Mouse (Mus musculus) MEL (cell line): Measurements from ENCODE around the gene Glra1. TPM values are rescaled to one million over a fixed set of nuclear protein-coding genes. Genes with fewer than 3 reads are reported as not detected.

Experiments
- DNase-seq: peaks from one replicate; pipeline ENCODE4 v3.0.0; 2011; ENCODE audit warnings: low read depth, low spot score
- H3K27ac ChIP-seq: 2 replicates; pipeline ENCODE4 v1.5.1; 2012; ENCODE audit warnings: low read depth, mild to moderate bottlenecking, control low read depth, low read length, moderate library complexity; ENCODE audit not compliant: control insufficient read depth
- H3K27me3 ChIP-seq, 2 experiments: fragments of 150-350 bp in 1 of 2; sonication (generic) in 1 of 2; 2 replicates each; pipeline ENCODE4 v1.6.1; 2012; ENCODE audit warnings: low read length in 2 of 2, mild to moderate bottlenecking in 2 of 2, improper control_type of control experiment in 1 of 2, moderate library complexity in 1 of 2; ENCODE audit not compliant: insufficient read depth in 2 of 2, control insufficient read depth in 1 of 2
- H3K36me3 ChIP-seq, 2 experiments: 2 replicates each; pipeline ENCODE4 v1.6.1; 2012 to 2014; ENCODE audit warnings: low read length in 2 of 2, improper control_type of control experiment in 1 of 2, inconsistent platforms in 1 of 2, mild to moderate bottlenecking in 1 of 2; ENCODE audit not compliant: insufficient read depth in 2 of 2, control insufficient read depth in 1 of 2
- H3K4me1 ChIP-seq, 2 experiments: fragments of 150-350 bp in 1 of 2; sonication (generic) in 1 of 2; 2 replicates each; pipeline ENCODE4 v1.6.1; 2012; ENCODE audit warnings: low read length in 2 of 2, improper control_type of control experiment in 1 of 2, mild to moderate bottlenecking in 1 of 2; ENCODE audit not compliant: insufficient read depth in 2 of 2, control insufficient read depth in 1 of 2
- H3K4me3 ChIP-seq, 2 experiments: fragments of 150-350 bp in 1 of 2; sonication (generic) in 1 of 2; 2 replicates each; pipeline ENCODE4 v1.5.1; 2012; ENCODE audit warnings: low read depth in 2 of 2, low read length in 2 of 2, mild to moderate bottlenecking in 2 of 2, moderate library complexity in 2 of 2, control low read depth in 1 of 2, improper control_type of control experiment in 1 of 2; ENCODE audit not compliant: control insufficient read depth in 1 of 2, insufficient read depth in 1 of 2
- H3K79me2 ChIP-seq: 2 replicates; pipeline ENCODE4 v1.6.1; 2012; ENCODE audit warnings: mild to moderate bottlenecking, low read length, moderate library complexity; ENCODE audit not compliant: control insufficient read depth, poor library complexity, insufficient read depth
- H3K9ac ChIP-seq: 2 replicates; pipeline ENCODE4 v1.6.1; 2012; ENCODE audit warnings: low read depth, mild to moderate bottlenecking, control low read depth, low read length, moderate library complexity; ENCODE audit not compliant: control insufficient read depth, poor library complexity, severe bottlenecking
- H3K9me3 ChIP-seq: fragments of 150-350 bp; sonication (generic); replicated peaks from 2 replicates; pipeline ENCODE4 v1.6.1; 2012; ENCODE audit warnings: mild to moderate bottlenecking, low read length, improper control_type of control experiment, moderate library complexity; ENCODE audit not compliant: insufficient read depth
- CHD2 ChIP-seq: IDR thresholded peaks from 2 replicates; pipeline ENCODE4 v1.6.1; 2011; ENCODE audit warnings: low read length, improper control_type of control experiment
- E2F4 ChIP-seq: IDR thresholded peaks from 2 replicates; pipeline ENCODE4 v1.6.1; 2011; ENCODE audit warnings: low read depth, low read length, improper control_type of control experiment, borderline replicate concordance
- ETS1 ChIP-seq: IDR thresholded peaks from 2 replicates; pipeline ENCODE4 v1.6.1; 2012; ENCODE audit warnings: low read depth, mild to moderate bottlenecking, inconsistent platforms, low read length, improper control_type of control experiment, moderate library complexity
- HCFC1 ChIP-seq: IDR thresholded peaks from 2 replicates; pipeline ENCODE4 v1.6.1; 2012; ENCODE audit warnings: low read depth, mild to moderate bottlenecking, inconsistent platforms, low read length, improper control_type of control experiment, moderate library complexity
- JUND ChIP-seq: IDR thresholded peaks from 2 replicates; pipeline ENCODE4 v1.6.1; 2011; ENCODE audit warnings: low read depth, mild to moderate bottlenecking, improper control_type of control experiment, low read length
- KAT2A ChIP-seq: conservative IDR thresholded peaks from 2 replicates; pipeline ENCODE4 v1.6.1; 2012; ENCODE audit warnings: low read depth, low read length, improper control_type of control experiment, inconsistent platforms
- MAZ ChIP-seq: IDR thresholded peaks from 2 replicates; pipeline ENCODE4 v1.6.1; 2012; ENCODE audit warnings: low read depth, mild to moderate bottlenecking, inconsistent platforms, low read length, improper control_type of control experiment
- MXI1 ChIP-seq: IDR thresholded peaks from 2 replicates; pipeline ENCODE4 v1.6.1; 2011; ENCODE audit warnings: mild to moderate bottlenecking, low read depth, low read length, improper control_type of control experiment
- MYC ChIP-seq: IDR thresholded peaks from 2 replicates; pipeline ENCODE4 v1.6.1; 2011; ENCODE audit warnings: low read depth, mild to moderate bottlenecking, low read length, improper control_type of control experiment, moderate library complexity
- RAD21 ChIP-seq: IDR thresholded peaks from 2 replicates; pipeline ENCODE4 v1.6.1; 2011; ENCODE audit warnings: mild to moderate bottlenecking, low read depth, low read length, improper control_type of control experiment
- TAL1 ChIP-seq: IDR thresholded peaks from 2 replicates; pipeline ENCODE4 v1.6.1; 2012; ENCODE audit warnings: mild to moderate bottlenecking, inconsistent platforms, low read length, moderate library complexity, mixed read lengths
- TBP ChIP-seq: IDR thresholded peaks from 2 replicates; pipeline ENCODE4 v1.8.0; 2011; ENCODE audit warnings: low read depth, low read length, improper control_type of control experiment
- UBTF ChIP-seq: IDR thresholded peaks from 2 replicates; pipeline ENCODE4 v1.6.1; 2012; ENCODE audit warnings: low read depth, mild to moderate bottlenecking, inconsistent platforms, low read length, improper control_type of control experiment, moderate library complexity, borderline replicate concordance; ENCODE audit not compliant: insufficient read depth
- USF1 ChIP-seq: IDR thresholded peaks from 2 replicates; pipeline ENCODE4 v1.6.1; 2014; ENCODE audit warnings: low read depth, mild to moderate bottlenecking, inconsistent platforms, low read length, improper control_type of control experiment, moderate library complexity
- USF2 ChIP-seq, 2 experiments: IDR thresholded peaks; 2 replicates each; pipeline ENCODE4 v1.6.1; 2011 to 2012; ENCODE audit warnings: improper control_type of control experiment in 2 of 2, low read length in 2 of 2, borderline replicate concordance in 1 of 2, inconsistent platforms in 1 of 2, low read depth in 1 of 2, mild to moderate bottlenecking in 1 of 2; ENCODE audit not compliant: insufficient read depth in 1 of 2
- polyA plus RNA-seq, 2 experiments: library from polyadenylated mRNA; stranded (reverse) in 1 of 2; unstranded in 1 of 2; fragments of >175 nt in 1 of 2; fragments of >200 nt in 1 of 2; gene quantifications; 2 replicates each; pipeline versions ENCODE4 v1.2.1 to v1.2.4; 2012; ENCODE audit warnings: low replicate concordance in 2 of 2, low read depth in 1 of 2; ENCODE audit not compliant: insufficient read length in 2 of 2, insufficient read depth in 1 of 2, missing spikeins in 1 of 2
- total RNA-seq: library from RNA; depleted of rRNA; stranded (reverse); fragments of 300-350 nt; gene quantifications from 2 replicates; pipeline ENCODE4 v1.2.3, GENCODE M21; 2012

Gene Glra1
- total and polyA plus RNA-seq, 3 experiments = not detected

- no peaks in the 10 kb centered on the region for H3K9me3 ChIP-seq
- H3K4me1 ChIP-seq = no peaks in the 10 kb centered on the region
- H3K27me3 ChIP-seq = no peaks in the 10 kb centered on the region
- no peak overlapping the region for H3K27ac ChIP-seq
- no peaks in the 10 kb centered on the region for H3K36me3 ChIP-seq
- no peak for DNase-seq
- no peak overlapping the region for H3K4me3 ChIP-seq
- H3K79me2 ChIP-seq = no peaks in the 10 kb centered on the region
- TF ChIP-seq KAT2A = no peak
- TF ChIP-seq TAL1 = no peak
- no peak for TF ChIP-seq UBTF
- TF ChIP-seq MAZ = no peak
- no peak for TF ChIP-seq HCFC1
- TF ChIP-seq JUND = no peak
- no peak for TF ChIP-seq E2F4
- no peak for TF ChIP-seq USF2 (IDR thresholded peaks at IDR 0.05; ENCODE audit: borderline replicate concordance in 1 of 2, insufficient read depth in 1 of 2, low read depth in 1 of 2, low read length in 2 of 2)
- H3K9ac ChIP-seq = no peak overlapping the region
Measured at GRCm38 (mm10) chr11:55607066-55607807, 761 bp downstream of the Glra1 start.

DNA sequence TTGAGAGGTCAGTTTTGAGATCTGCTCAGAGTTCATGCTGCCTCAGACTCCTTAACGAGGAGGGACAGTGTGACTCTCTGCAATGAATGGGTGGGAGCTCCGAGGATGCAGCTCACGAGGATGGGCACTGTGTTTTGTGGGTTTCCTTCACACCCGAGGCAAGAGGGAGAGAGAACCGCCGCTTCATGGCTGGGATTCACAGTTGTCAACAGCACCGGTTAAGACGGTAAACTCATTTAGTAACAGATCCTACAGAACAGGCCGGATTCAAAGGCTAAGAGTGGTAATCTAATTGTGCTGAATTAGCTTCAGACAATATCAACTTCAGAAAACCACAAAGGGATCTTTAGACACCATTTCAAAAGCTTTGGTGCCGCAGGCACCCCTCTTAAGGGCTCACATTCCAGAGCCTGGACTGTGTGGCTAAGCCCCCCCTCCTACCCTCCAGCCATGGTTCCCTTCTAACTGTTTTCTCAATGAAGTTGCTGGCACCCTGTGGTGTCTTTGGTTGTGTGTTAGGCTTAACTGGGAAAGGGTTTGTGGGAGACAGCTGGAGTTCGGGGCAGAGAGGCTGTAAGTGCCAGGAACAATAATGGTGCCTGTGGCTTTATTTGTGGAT lies 6.4 kb downstream of the Glra1 start:
- no peak for DNase-seq
- Histone ChIP-seq H3K27me3 (no peaks in the 10 kb centered on the region), H3K36me3 (no peaks in the 10 kb centered on the region), H3K4me1 (no peaks in the 10 kb centered on the region), H3K9me3 (no peaks in the 10 kb centered on the region), H3K27ac (no peak overlapping the region), H3K9ac (no peak overlapping the region), H3K4me3 (no peak overlapping the region), H3K79me2 (no peaks in the 10 kb centered on the region)
- TF ChIP-seq CHD2 = no peak
- no peak for TF ChIP-seq TBP
- TF ChIP-seq MYC = no peak
- no peak for TF ChIP-seq ETS1
- TF ChIP-seq RAD21 = no peak
- no peak for TF ChIP-seq MXI1
- no peak for TF ChIP-seq USF1
